Mouse (Mus musculus): ENCODE data around the gene Lix1l. TPM values are rescaled to one million over a fixed set of nuclear protein-coding genes. Genes with fewer than 3 reads are reported as not detected.

The Lix1l gene
- 6.7 and 8.3 TPM in 2 replicates for polyA plus RNA-seq (2014; fragmentation: Nextera tagmentation; extraction: Ambion mirVana)

GRCm38 (mm10) chr3:96600639-96601250 lies at the start of gene Lix1l:
Gene Lix1l, plus strand, starts transcription at chr3:96601149.
- Histone ChIP-seq H3K9me3 (ENCODE audit: control insufficient read depth, low read length) (no peaks in the 10 kb centered on the region), H3K4me3 (ENCODE audit: low read depth, low read length) (peak within 1 kb of the TSS; percentile 65), H3K4me1 (replicated peaks; ENCODE audit: control insufficient read depth, insufficient read depth, low read length) (peaks cover 36% of the 10 kb centered on the region), H3K27me3 (replicated peaks; ENCODE audit: control insufficient read depth, insufficient read depth, low read length) (peaks cover 17% of the 10 kb centered on the region; the same call in 1 of the 2 replicates), H3K36me3 (ENCODE audit: control insufficient read depth, insufficient read depth, low read length) (peaks cover 10% of the 10 kb centered on the region; the same call in 1 of the 2 replicates), H3K9ac (ENCODE audit: low read length) (peak within 1 kb of the TSS; percentile 70), H3K4me2 (ENCODE audit: low read length) (peak within 1 kb of the TSS; percentile 74), H3K27ac (ENCODE audit: low read depth) (peak within 1 kb of the TSS; percentile 94)
- ATAC-seq (replicated peaks; ENCODE audit: low FRiP score, low TSS enrichment, low read depth) (peak; percentile 91), DNase-seq (ENCODE audit: low spot score) (peak; percentile 91)
- under 1% methylated on average over 27 of the region's 27 CpGs for WGBS

GRCm38 (mm10) chr3:96551203-96551602 lies 49.7 kb upstream of the Lix1l start:
- H3K36me3 ChIP-seq (ENCODE audit: control insufficient read depth, insufficient read depth, low read length), result no peaks in the 10 kb centered on the region
- H3K4me3 ChIP-seq (ENCODE audit: low read depth, low read length), result no peak overlapping the region
- H3K27ac ChIP-seq (ENCODE audit: low read depth), result peak overlapping the region; percentile 48; the same call in 1 of the 2 replicates
- H3K27me3 ChIP-seq (replicated peaks; ENCODE audit: control insufficient read depth, insufficient read depth, low read length), result no peaks in the 10 kb centered on the region
- ATAC-seq (replicated peaks; ENCODE audit: low FRiP score, low TSS enrichment, low read depth), result no peak
- no peak overlapping the region for H3K4me2 ChIP-seq (ENCODE audit: low read length)
- peak; percentile 75 for DNase-seq (ENCODE audit: low spot score)
- no peaks in the 10 kb centered on the region for H3K9me3 ChIP-seq (ENCODE audit: control insufficient read depth, low read length)
- WGBS, result 8% methylated on average over 8 of the region's 8 CpGs
- H3K9ac ChIP-seq (ENCODE audit: low read length), result no peak overlapping the region
- peaks cover 20% of the 10 kb centered on the region for H3K4me1 ChIP-seq (replicated peaks; ENCODE audit: control insufficient read depth, insufficient read depth, low read length)

GRCm38 (mm10) chr3:96551890-96552289 lies 49.1 kb upstream of the Lix1l start:
- Histone ChIP-seq H3K27ac (ENCODE audit: low read depth) (peak overlapping the region; percentile 48; the same call in 1 of the 2 replicates), H3K4me2 (ENCODE audit: low read length) (no peak overlapping the region), H3K9ac (ENCODE audit: low read length) (no peak overlapping the region), H3K27me3 (replicated peaks; ENCODE audit: control insufficient read depth, insufficient read depth, low read length) (no peaks in the 10 kb centered on the region), H3K9me3 (ENCODE audit: control insufficient read depth, low read length) (no peaks in the 10 kb centered on the region), H3K36me3 (ENCODE audit: control insufficient read depth, insufficient read depth, low read length) (no peaks in the 10 kb centered on the region), H3K4me1 (replicated peaks; ENCODE audit: control insufficient read depth, insufficient read depth, low read length) (peaks cover 27% of the 10 kb centered on the region), H3K4me3 (ENCODE audit: low read depth, low read length) (no peak overlapping the region)
- DNase-seq (ENCODE audit: low spot score) (no peak), ATAC-seq (replicated peaks; ENCODE audit: low FRiP score, low TSS enrichment, low read depth) (no peak)
- 51% methylated on average over 7 of the region's 7 CpGs for WGBS

- ATAC-seq (replicated peaks; ENCODE audit: low FRiP score, low TSS enrichment, low read depth) (no peak), DNase-seq (ENCODE audit: low spot score) (no peak)
- WGBS, result 59% methylated on average over 6 of the region's 6 CpGs
- no peaks in the 10 kb centered on the region for H3K27me3 ChIP-seq (replicated peaks; ENCODE audit: control insufficient read depth, insufficient read depth, low read length)
- H3K9me3 ChIP-seq (ENCODE audit: control insufficient read depth, low read length), result no peaks in the 10 kb centered on the region
- peaks cover 28% of the 10 kb centered on the region for H3K4me1 ChIP-seq (replicated peaks; ENCODE audit: control insufficient read depth, insufficient read depth, low read length)
- no peak overlapping the region for H3K9ac ChIP-seq (ENCODE audit: low read length)
- no peak overlapping the region for H3K4me3 ChIP-seq (ENCODE audit: low read depth, low read length)
- no peak overlapping the region for H3K4me2 ChIP-seq (ENCODE audit: low read length)
- H3K36me3 ChIP-seq (ENCODE audit: control insufficient read depth, insufficient read depth, low read length), result no peaks in the 10 kb centered on the region
- H3K27ac ChIP-seq (ENCODE audit: low read depth), result no peak overlapping the region
Observed at GRCm38 (mm10) chr3:96553601-96554000, 47.3 kb upstream of the Lix1l start.

- peaks cover 29% of the 10 kb centered on the region for H3K4me1 ChIP-seq (replicated peaks; ENCODE audit: control insufficient read depth, insufficient read depth, low read length)
- DNase-seq (ENCODE audit: low spot score) (no peak), ATAC-seq (replicated peaks; ENCODE audit: low FRiP score, low TSS enrichment, low read depth) (no peak)
- H3K9me3 ChIP-seq (ENCODE audit: control insufficient read depth, low read length), result no peaks in the 10 kb centered on the region
- peak overlapping the region; percentile 97; the same call in 1 of the 2 replicates for H3K27ac ChIP-seq (ENCODE audit: low read depth)
- H3K9ac ChIP-seq (ENCODE audit: low read length), result no peak overlapping the region
- H3K4me3 ChIP-seq (ENCODE audit: low read depth, low read length), result no peak overlapping the region
- H3K36me3 ChIP-seq (ENCODE audit: control insufficient read depth, insufficient read depth, low read length), result peaks cover 5% of the 10 kb centered on the region; the same call in 1 of the 2 replicates
- H3K4me2 ChIP-seq (ENCODE audit: low read length), result no peak overlapping the region
- no peaks in the 10 kb centered on the region for H3K27me3 ChIP-seq (replicated peaks; ENCODE audit: control insufficient read depth, insufficient read depth, low read length)
- WGBS, result 82% methylated on average over 6 of the region's 6 CpGs
Observed at GRCm38 (mm10) chr3:96554251-96554650, 46.7 kb upstream of the Lix1l start.

GRCm38 (mm10) chr3:96555041-96555596 lies 45.8 kb upstream of the Lix1l start:
- DNase-seq (ENCODE audit: low spot score), result peak; percentile 75
- H3K27ac ChIP-seq (ENCODE audit: low read depth), result peak overlapping the region; percentile 97
- no peak overlapping the region for H3K9ac ChIP-seq (ENCODE audit: low read length)
- 18% methylated on average over 12 of the region's 12 CpGs for WGBS
- no peaks in the 10 kb centered on the region for H3K27me3 ChIP-seq (replicated peaks; ENCODE audit: control insufficient read depth, insufficient read depth, low read length)
- H3K4me1 ChIP-seq (replicated peaks; ENCODE audit: control insufficient read depth, insufficient read depth, low read length), result peaks cover 37% of the 10 kb centered on the region
- H3K4me2 ChIP-seq (ENCODE audit: low read length), result peak overlapping the region; percentile 29; the same call in 1 of the 2 replicates
- H3K9me3 ChIP-seq (ENCODE audit: control insufficient read depth, low read length), result no peaks in the 10 kb centered on the region
- no peak overlapping the region for H3K4me3 ChIP-seq (ENCODE audit: low read depth, low read length)
- peaks cover 13% of the 10 kb centered on the region for H3K36me3 ChIP-seq (ENCODE audit: control insufficient read depth, insufficient read depth, low read length)
- ATAC-seq (replicated peaks; ENCODE audit: low FRiP score, low TSS enrichment, low read depth), result no peak

GRCm38 (mm10) chr3:96555999-96556614 lies 44.8 kb upstream of the Lix1l start:
- H3K27me3 ChIP-seq (replicated peaks; ENCODE audit: control insufficient read depth, insufficient read depth, low read length), result no peaks in the 10 kb centered on the region
- no peak overlapping the region for H3K9ac ChIP-seq (ENCODE audit: low read length)
- no peaks in the 10 kb centered on the region for H3K9me3 ChIP-seq (ENCODE audit: control insufficient read depth, low read length)
- peaks cover 47% of the 10 kb centered on the region for H3K4me1 ChIP-seq (replicated peaks; ENCODE audit: control insufficient read depth, insufficient read depth, low read length)
- peak overlapping the region; percentile 89 for H3K4me2 ChIP-seq (ENCODE audit: low read length)
- H3K4me3 ChIP-seq (ENCODE audit: low read depth, low read length), result no peak overlapping the region
- WGBS, result 72% methylated on average over 15 of the region's 15 CpGs
- H3K27ac ChIP-seq (ENCODE audit: low read depth), result peak overlapping the region; percentile 97
- ATAC-seq (replicated peaks; ENCODE audit: low FRiP score, low TSS enrichment, low read depth), result no peak
- peaks cover 23% of the 10 kb centered on the region for H3K36me3 ChIP-seq (ENCODE audit: control insufficient read depth, insufficient read depth, low read length)
- DNase-seq (ENCODE audit: low spot score), result no peak

GRCm38 (mm10) chr3:96556651-96557635 lies 44.0 kb upstream of the Lix1l start:
- Histone ChIP-seq H3K27ac (ENCODE audit: low read depth) (peak overlapping the region; percentile 97), H3K27me3 (replicated peaks; ENCODE audit: control insufficient read depth, insufficient read depth, low read length) (no peaks in the 10 kb centered on the region), H3K36me3 (ENCODE audit: control insufficient read depth, insufficient read depth, low read length) (peaks cover 29% of the 10 kb centered on the region), H3K9me3 (ENCODE audit: control insufficient read depth, low read length) (no peaks in the 10 kb centered on the region), H3K9ac (ENCODE audit: low read length) (peak overlapping the region; percentile 91), H3K4me1 (replicated peaks; ENCODE audit: control insufficient read depth, insufficient read depth, low read length) (peaks cover 50% of the 10 kb centered on the region), H3K4me2 (ENCODE audit: low read length) (peak overlapping the region; percentile 89), H3K4me3 (ENCODE audit: low read depth, low read length) (peak overlapping the region; percentile 92)
- ATAC-seq (replicated peaks; ENCODE audit: low FRiP score, low TSS enrichment, low read depth) (no peak), DNase-seq (ENCODE audit: low spot score) (no peak)
- WGBS, result 6% methylated on average over 22 of the region's 22 CpGs

All from intestine, embryonic 14.5 days (tissue).